Mouse (Mus musculus) embryonic facial prominence, embryonic 13.5 days (tissue): ENCODE measurements around the gene Olfr710. TPM values are rescaled to one million over a fixed set of nuclear protein-coding genes. Genes with fewer than 3 reads are reported as not detected.
"Not testable (repeated sequence)": the region's sequence is repeated elsewhere in the genome, so short reads cannot be mapped to it uniquely, and the experiment has no call there.

Experiments
- ATAC-seq: fragments of 200-750 bp; cut with Nextera tagmentation; 2 replicates; pipeline ENCODE4 v1.8.0; 2017; ENCODE audit warnings: low read depth; ENCODE audit not compliant: insufficient number of reproducible peaks, insufficient read depth, low FRiP score, low TSS enrichment
- H3K27ac ChIP-seq: fragments of 300-500 bp; sonication (generic); 2 replicates; pipeline ENCODE4 v1.5.1; 2015; ENCODE audit warnings: moderate library complexity, mild to moderate bottlenecking, inconsistent platforms
- H3K27me3 ChIP-seq: fragments of 300-500 bp; sonication (generic); 2 replicates; pipeline ENCODE4 v1.6.1; 2015; ENCODE audit warnings: mild to moderate bottlenecking, inconsistent platforms
- H3K36me3 ChIP-seq: fragments of 300-500 bp; sonication (generic); 2 replicates; pipeline ENCODE4 v1.6.1; 2015; ENCODE audit warnings: mild to moderate bottlenecking, inconsistent platforms
- H3K4me1 ChIP-seq: fragments of 300-500 bp; sonication (generic); 2 replicates; pipeline ENCODE4 v1.6.1; 2015; ENCODE audit warnings: inconsistent platforms
- H3K4me2 ChIP-seq: fragments of 300-500 bp; sonication (generic); 2 replicates; pipeline ENCODE4 v1.6.1; 2015; ENCODE audit warnings: moderate library complexity, mild to moderate bottlenecking, inconsistent platforms
- H3K4me3 ChIP-seq: fragments of 300-500 bp; sonication (generic); 2 replicates; pipeline ENCODE4 v1.5.1; 2015; ENCODE audit warnings: mild to moderate bottlenecking, inconsistent platforms
- H3K9ac ChIP-seq: fragments of 300-500 bp; sonication (generic); 2 replicates; pipeline ENCODE4 v1.6.1; 2015; ENCODE audit warnings: mild to moderate bottlenecking, inconsistent platforms
- H3K9me3 ChIP-seq: fragments of 300-500 bp; sonication (generic); 2 replicates; pipeline ENCODE4 v1.6.1; 2016; ENCODE audit warnings: inconsistent platforms
- WGBS: fragments of 180-500 bp; shearing (Covaris S2); methylation state at CpG from one replicate; pipeline ENCODE4 v1.1.7; 2015; ENCODE audit warnings: mixed read lengths; 5-methylcytosine and 5-hydroxymethylcytosine counted together
- polyA plus RNA-seq: library from polyadenylated mRNA; unstranded; fragments of >200 nt; fragmentation: Nextera tagmentation; extraction: Ambion mirVana; gene quantifications from 2 replicates; pipeline ENCODE4 v1.2.1, GENCODE M21; 2015

The Olfr710 gene
- polyA plus RNA-seq, result not detected in 2 replicates

DNA sequence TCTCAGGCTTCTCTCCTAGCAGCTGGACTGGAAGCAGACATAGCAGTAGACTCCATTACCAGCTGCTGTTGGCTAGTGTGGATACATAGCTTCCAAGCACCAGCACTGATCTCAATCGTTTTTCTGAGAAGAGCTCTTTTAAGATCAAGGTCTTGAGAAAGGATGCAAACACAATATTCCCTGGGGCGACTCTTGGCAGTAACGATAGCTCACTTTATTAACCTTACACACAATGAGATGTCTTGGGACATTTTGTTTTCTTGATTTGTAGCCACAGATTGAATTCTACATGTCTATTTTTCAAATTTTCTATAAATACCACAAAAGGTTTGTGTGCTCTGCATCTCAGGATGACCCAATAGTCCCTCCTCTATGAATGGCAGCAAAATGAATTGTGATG lies at the start of gene Olfr710:
Gene Olfr710, minus strand, starts transcription at position 101 of the 400 bp plus-strand sequence.
- no peak within 1 kb of the TSS for H3K4me3 ChIP-seq
- H3K9ac ChIP-seq, result no peak within 1 kb of the TSS
- no peaks in the 10 kb centered on the region for H3K27me3 ChIP-seq
- no peak within 1 kb of the TSS for H3K4me2 ChIP-seq
- 79% methylated on average over 3 of the region's 3 CpGs for WGBS
- ATAC-seq, result no peak
- H3K4me1 ChIP-seq, result no peaks in the 10 kb centered on the region
- no peaks in the 10 kb centered on the region for H3K36me3 ChIP-seq
- no peak within 1 kb of the TSS for H3K27ac ChIP-seq
- no peaks in the 10 kb centered on the region for H3K9me3 ChIP-seq

- Histone ChIP-seq H3K27ac (no peak overlapping the region), H3K4me1 (no peaks in the 10 kb centered on the region), H3K9me3 (no peaks in the 10 kb centered on the region), H3K4me2 (no peak overlapping the region), H3K27me3 (no peaks in the 10 kb centered on the region), H3K36me3 (no peaks in the 10 kb centered on the region), H3K4me3 (no peak overlapping the region), H3K9ac (no peak overlapping the region)
- no peak for ATAC-seq
- WGBS, result 85% methylated on average over 3 of the region's 3 CpGs
These were observed 37.1 kb upstream of the Olfr710 start for GRCm38 (mm10) chr7:106985236-106985635.

- Histone ChIP-seq H3K4me2 (no peak within 1 kb of the TSS), H3K36me3 (no peaks in the 10 kb centered on the region), H3K27me3 (no peaks in the 10 kb centered on the region), H3K4me1 (no peaks in the 10 kb centered on the region), H3K9ac (no peak within 1 kb of the TSS), H3K27ac (no peak within 1 kb of the TSS), H3K9me3 (no peaks in the 10 kb centered on the region), H3K4me3 (no peak within 1 kb of the TSS)
- 59% methylated on average over 1 of the region's 1 CpGs for WGBS
- no peak for ATAC-seq
These were observed 27.2 kb upstream of the Olfr710 start, which contains the start of gene Olfr711 for GRCm38 (mm10) chr7:106975353-106975752. TSS of gene Olfr711 (minus strand) at chr7:106975453.

DNA sequence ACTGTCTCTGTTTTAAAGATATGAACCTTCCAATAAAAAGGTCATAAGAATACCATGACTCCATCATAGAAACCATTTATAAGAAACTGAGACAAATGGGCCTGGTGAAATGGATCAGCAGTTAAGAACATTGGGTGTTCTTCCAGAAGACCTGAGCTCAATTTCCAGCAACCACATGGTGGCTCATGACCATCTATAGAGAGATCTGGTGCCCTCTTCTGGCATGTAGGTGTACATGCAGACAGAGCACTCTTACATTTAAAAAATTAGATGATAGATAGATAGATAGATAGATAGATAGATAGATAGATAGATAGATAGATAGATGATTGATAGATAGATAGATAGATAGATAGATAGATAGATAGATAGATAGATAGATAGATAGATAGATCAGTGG lies 19.4 kb upstream of the Olfr710 start:
- not testable (repeated sequence) for H3K36me3 ChIP-seq, H3K9me3 ChIP-seq, H3K27ac ChIP-seq, H3K4me3 ChIP-seq, H3K4me1 ChIP-seq, ATAC-seq, H3K9ac ChIP-seq, H3K27me3 ChIP-seq, H3K4me2 ChIP-seq

GRCm38 (mm10) chr7:106963837-106964236 lies 15.7 kb upstream of the Olfr710 start, which contains the start of gene Olfr6:
TSS of gene Olfr6 (minus strand) at chr7:106963937.
- no peaks in the 10 kb centered on the region for H3K36me3 ChIP-seq
- no peaks in the 10 kb centered on the region for H3K9me3 ChIP-seq
- WGBS, result 79% methylated on average over 1 of the region's 1 CpGs
- no peak within 1 kb of the TSS for H3K4me2 ChIP-seq
- H3K27me3 ChIP-seq, result no peaks in the 10 kb centered on the region
- H3K27ac ChIP-seq, result no peak within 1 kb of the TSS
- ATAC-seq, result no peak
- no peak within 1 kb of the TSS for H3K4me3 ChIP-seq
- no peaks in the 10 kb centered on the region for H3K4me1 ChIP-seq
- no peak within 1 kb of the TSS for H3K9ac ChIP-seq

GRCm38 (mm10) chr7:106932119-106932518 lies 16.0 kb downstream of the Olfr710 start, which contains the start of gene Olfr709-ps1:
TSS of gene Olfr709-ps1 (minus strand) at chr7:106932219.
- Histone ChIP-seq H3K9ac (no peak within 1 kb of the TSS), H3K4me2 (no peak within 1 kb of the TSS), H3K36me3 (no peaks in the 10 kb centered on the region), H3K4me3 (no peak within 1 kb of the TSS), H3K4me1 (no peaks in the 10 kb centered on the region), H3K27me3 (no peaks in the 10 kb centered on the region), H3K27ac (no peak within 1 kb of the TSS), H3K9me3 (no peaks in the 10 kb centered on the region)
- no peak for ATAC-seq

GRCm38 (mm10) chr7:106920961-106921360 lies 27.2 kb downstream of the Olfr710 start:
- H3K4me3 ChIP-seq, H3K9ac ChIP-seq, ATAC-seq, H3K36me3 ChIP-seq, H3K9me3 ChIP-seq, H3K27me3 ChIP-seq, H3K27ac ChIP-seq, H3K4me2 ChIP-seq, H3K4me1 ChIP-seq: not testable (repeated sequence)
- WGBS, result 87% methylated on average over 7 of the region's 7 CpGs

GRCm38 (mm10) chr7:106907676-106908075 lies 40.4 kb downstream of the Olfr710 start, which contains the start of gene Olfr1532-ps1:
TSS of gene Olfr1532-ps1 (plus strand) at chr7:106908001.
- Histone ChIP-seq H3K4me3 (no peak within 1 kb of the TSS), H3K4me2 (no peak within 1 kb of the TSS), H3K36me3 (no peaks in the 10 kb centered on the region), H3K9ac (no peak within 1 kb of the TSS), H3K4me1 (no peaks in the 10 kb centered on the region), H3K27me3 (no peaks in the 10 kb centered on the region), H3K9me3 (no peaks in the 10 kb centered on the region), H3K27ac (no peak within 1 kb of the TSS)
- ATAC-seq, result no peak
- WGBS, result 57% methylated on average over 2 of the region's 2 CpGs

- 76% methylated on average over 3 of the region's 3 CpGs for WGBS
- not testable (repeated sequence) for H3K9me3 ChIP-seq, H3K4me1 ChIP-seq, H3K4me2 ChIP-seq, H3K4me3 ChIP-seq, H3K27me3 ChIP-seq, H3K36me3 ChIP-seq, H3K27ac ChIP-seq, H3K9ac ChIP-seq, ATAC-seq
These were observed 47.0 kb downstream of the Olfr710 start, which contains the start of gene Olfr707 for GRCm38 (mm10) chr7:106901141-106901540. TSS of gene Olfr707 (minus strand) at chr7:106901241.

Other genes with a start within 250 kb of the Olfr710 start
- not detected in 2 replicates for gene Olfr695, start 231.9 kb downstream of the Olfr710 start, polyA plus RNA-seq
- not detected in 2 replicates for gene Olfr697, start 205.9 kb downstream of the Olfr710 start, polyA plus RNA-seq
- gene Olfr698, start 192.9 kb downstream of the Olfr710 start, polyA plus RNA-seq, result not detected in 2 replicates
- not detected in 2 replicates for gene Olfr699, start 155.1 kb downstream of the Olfr710 start, polyA plus RNA-seq
- gene Olfr700, start 139.5 kb downstream of the Olfr710 start, polyA plus RNA-seq, result not detected in 2 replicates
- not detected in 2 replicates for gene Olfr701, start 134.2 kb downstream of the Olfr710 start, polyA plus RNA-seq
- gene Olfr702, start 114.4 kb downstream of the Olfr710 start, polyA plus RNA-seq, result not detected in 2 replicates
- gene Olfr703, start 105.0 kb downstream of the Olfr710 start, polyA plus RNA-seq, result not detected in 2 replicates
- not detected in 2 replicates for gene Olfr704, start 85.1 kb downstream of the Olfr710 start, polyA plus RNA-seq
- gene Olfr705, start 71.4 kb downstream of the Olfr710 start, polyA plus RNA-seq, result not detected in 2 replicates
- gene Olfr706, start 60.1 kb downstream of the Olfr710 start, polyA plus RNA-seq, result not detected in 2 replicates
- not detected in 2 replicates for gene Olfr707, start 47.1 kb downstream of the Olfr710 start, polyA plus RNA-seq
- gene Olfr1532-ps1, start 40.3 kb downstream of the Olfr710 start, polyA plus RNA-seq, result not detected in 2 replicates
- gene Olfr709-ps1, start 16.1 kb downstream of the Olfr710 start, polyA plus RNA-seq, result not detected in 2 replicates
- gene Olfr6, start 15.6 kb upstream of the Olfr710 start, polyA plus RNA-seq, result not detected in 2 replicates
- not detected in 2 replicates for gene Olfr711, start 27.1 kb upstream of the Olfr710 start, polyA plus RNA-seq
- gene Olfr2, start 57.8 kb upstream of the Olfr710 start, polyA plus RNA-seq, result not detected in 2 replicates
- gene Olfr713, start 82.9 kb upstream of the Olfr710 start, polyA plus RNA-seq, result not detected in 2 replicates
- not detected in 2 replicates for gene Olfr714, start 122.7 kb upstream of the Olfr710 start, polyA plus RNA-seq
- not detected in 2 replicates for gene Olfr17, start 144.9 kb upstream of the Olfr710 start, polyA plus RNA-seq
- not detected in 2 replicates for gene Olfr715b, start 162.1 kb upstream of the Olfr710 start, polyA plus RNA-seq
- not detected in 2 replicates for gene Olfr715, start 182.8 kb upstream of the Olfr710 start, polyA plus RNA-seq
- not detected in 2 replicates for gene Olfr716, start 190.0 kb upstream of the Olfr710 start, polyA plus RNA-seq
- gene Nlrp14, start 218.7 kb upstream of the Olfr710 start, polyA plus RNA-seq, result not detected in 2 replicates